Mouse (Mus musculus): ENCODE measurements around the gene Impg1.

DNA sequence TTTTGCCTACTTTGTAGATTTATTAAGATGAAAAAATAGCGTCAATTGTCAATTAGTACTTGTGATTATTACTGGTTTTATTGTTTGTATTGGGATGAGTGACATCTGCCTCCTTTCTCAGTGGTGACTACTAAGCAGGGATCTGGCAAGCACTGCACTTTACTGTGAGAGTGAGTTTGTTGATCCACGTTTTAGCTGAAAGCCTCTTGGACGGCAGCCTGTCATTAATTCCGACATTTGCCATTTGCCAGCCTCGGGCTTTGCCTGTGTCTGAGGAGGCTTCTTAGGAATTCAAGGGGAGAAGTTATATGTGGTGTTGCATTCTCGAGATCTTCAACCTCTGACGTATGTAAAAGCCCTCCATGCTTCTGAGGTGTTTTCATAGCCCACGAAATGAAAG is 131.8 kb downstream of the Impg1 start:
- TF ChIP-seq EP300 (IDR thresholded peaks at IDR 0.05) = no peak
- no peak for TF ChIP-seq CTCF (IDR thresholded peaks at IDR 0.05)

Data from lung, postnatal 0 days (tissue).